Mouse (Mus musculus): Measurements from ENCODE around the gene Fbxo21.

The Fbxo21 gene

GRCm38 (mm10) chr5:118025880-118026279 lies 49.4 kb downstream of the Fbxo21 start:
- DNase-seq: no peak

- no peak for DNase-seq
Measured at GRCm38 (mm10) chr5:118026343-118026742, 49.8 kb downstream of the Fbxo21 start.

- DNase-seq: peak in 1 of 2 experiments; percentile 47
Measured at GRCm38 (mm10) chr5:118027101-118027697, 50.7 kb downstream of the Fbxo21 start.

GRCm38 (mm10) chr5:118027698-118028190 lies 51.2 kb downstream of the Fbxo21 start, which contains the start of gene Tesc:
Gene Tesc (plus strand): TSS chr5:118027743.
- DNase-seq: peak; percentile 52 to 53

- no peak for DNase-seq
Measured at GRCm38 (mm10) chr5:118028191-118029034, 51.9 kb downstream of the Fbxo21 start.

- DNase-seq: no peak
Measured at GRCm38 (mm10) chr5:118029035-118029408, 52.5 kb downstream of the Fbxo21 start.

GRCm38 (mm10) chr5:118029420-118029819 lies 52.9 kb downstream of the Fbxo21 start:
- peak; percentile 42 to 48 for DNase-seq

- no peak for DNase-seq
Measured at GRCm38 (mm10) chr5:118030022-118030675, 53.6 kb downstream of the Fbxo21 start.

- no peak for DNase-seq
Measured at GRCm38 (mm10) chr5:118031059-118031458, 54.5 kb downstream of the Fbxo21 start.

GRCm38 (mm10) chr5:118031508-118031907 lies 55.0 kb downstream of the Fbxo21 start:
- peak; percentile 65 to 69 for DNase-seq

GRCm38 (mm10) chr5:118033328-118033727 lies 56.8 kb downstream of the Fbxo21 start:
- DNase-seq: no peak

GRCm38 (mm10) chr5:118033740-118034139 lies 57.2 kb downstream of the Fbxo21 start:
- no peak for DNase-seq

GRCm38 (mm10) chr5:118034632-118035031 lies 58.1 kb downstream of the Fbxo21 start:
- DNase-seq: no peak

GRCm38 (mm10) chr5:118035786-118036185 lies 59.3 kb downstream of the Fbxo21 start:
- DNase-seq: no peak

GRCm38 (mm10) chr5:118036888-118037797 lies 60.6 kb downstream of the Fbxo21 start:
- peak; percentile 47 to 51 for DNase-seq

- peak; percentile 74 to 85 for DNase-seq
Measured at GRCm38 (mm10) chr5:118037798-118038484, 61.4 kb downstream of the Fbxo21 start.

GRCm38 (mm10) chr5:118039241-118039668 lies 62.7 kb downstream of the Fbxo21 start:
- DNase-seq: peak in 1 of 2 experiments; percentile 40

- DNase-seq: peak; percentile 93 to 94
Measured at GRCm38 (mm10) chr5:118042599-118042998, 66.1 kb downstream of the Fbxo21 start.

- no peak for DNase-seq
Measured at GRCm38 (mm10) chr5:118043761-118044160, 67.2 kb downstream of the Fbxo21 start.

- DNase-seq: peak; percentile 82 to 87
Measured at GRCm38 (mm10) chr5:118044907-118045306, 68.4 kb downstream of the Fbxo21 start.

- DNase-seq: no peak
Measured at GRCm38 (mm10) chr5:118045385-118045784, 68.9 kb downstream of the Fbxo21 start.

All from cerebellum, postnatal 10 days (tissue).